Mouse (Mus musculus): ENCODE measurements at regions not wholly inside any gene's neighbourhood (a gene's known extent, or its start where the extent isn't known, plus 50 kb on each side); places are given as distances from the start of the nearest gene placed in this dataset.
A peak's percentile ranks its signal among the peaks of the same experiment; 100 is the strongest.

DNA sequence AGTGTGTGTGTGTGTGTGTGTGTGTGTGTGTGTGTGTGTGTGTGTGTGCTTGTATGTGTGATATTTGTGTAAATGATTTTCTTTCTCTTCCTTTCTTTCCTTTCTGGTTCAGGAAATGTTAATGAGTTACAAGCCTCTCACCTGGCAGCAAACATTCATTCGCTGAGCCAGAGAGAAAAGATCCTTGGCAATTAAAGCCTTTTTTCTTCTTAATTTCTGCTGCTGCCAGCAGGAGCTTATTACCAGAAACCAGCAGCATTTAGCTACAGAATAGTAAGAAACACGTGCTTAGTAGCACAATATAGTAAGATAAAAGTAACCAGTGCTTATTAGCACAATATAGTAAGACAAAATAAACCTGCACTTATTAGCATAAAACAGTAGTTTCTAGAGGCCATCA lies 1050.0 kb upstream of the Pabpc4l start:
- no peak for ATAC-seq (replicated peaks; ENCODE audit: low FRiP score)
- no peaks in the 10 kb centered on the region for H3K4me1 ChIP-seq
- H3K27me3 ChIP-seq: no peaks in the 10 kb centered on the region
- H3K36me3 ChIP-seq: no peaks in the 10 kb centered on the region
- no peaks in the 10 kb centered on the region for H3K9me3 ChIP-seq (replicated peaks)
- H3K27ac ChIP-seq: no peak overlapping the region
- no peak overlapping the region for H3K4me3 ChIP-seq (replicated peaks)
- 51% methylated on average over 2 of the region's 2 CpGs for WGBS
- no peak overlapping the region for H3K9ac ChIP-seq
- H3K4me2 ChIP-seq: no peak overlapping the region

- WGBS: 92% methylated on average over 1 of the region's 1 CpGs
- Histone ChIP-seq H3K36me3 (no peaks in the 10 kb centered on the region), H3K9ac (no peak overlapping the region), H3K27ac (no peak overlapping the region), H3K4me1 (no peaks in the 10 kb centered on the region), H3K4me3 (replicated peaks) (no peak overlapping the region), H3K9me3 (replicated peaks) (no peaks in the 10 kb centered on the region), H3K27me3 (no peaks in the 10 kb centered on the region), H3K4me2 (no peak overlapping the region)
- ATAC-seq (replicated peaks; ENCODE audit: low FRiP score): no peak
Measured at GRCm38 (mm10) chr3:47471286-47471685, 1023.3 kb upstream of the Pabpc4l start.

- Histone ChIP-seq H3K4me2 (no peak overlapping the region), H3K27ac (no peak overlapping the region), H3K9me3 (replicated peaks) (no peaks in the 10 kb centered on the region), H3K9ac (no peak overlapping the region), H3K4me1 (no peaks in the 10 kb centered on the region), H3K4me3 (replicated peaks) (no peak overlapping the region), H3K27me3 (no peaks in the 10 kb centered on the region), H3K36me3 (no peaks in the 10 kb centered on the region)
- 40% methylated on average over 2 of the region's 2 CpGs for WGBS
- no peak for ATAC-seq (replicated peaks; ENCODE audit: low FRiP score)
Measured at GRCm38 (mm10) chr3:47469860-47470259, 1021.8 kb upstream of the Pabpc4l start.

DNA sequence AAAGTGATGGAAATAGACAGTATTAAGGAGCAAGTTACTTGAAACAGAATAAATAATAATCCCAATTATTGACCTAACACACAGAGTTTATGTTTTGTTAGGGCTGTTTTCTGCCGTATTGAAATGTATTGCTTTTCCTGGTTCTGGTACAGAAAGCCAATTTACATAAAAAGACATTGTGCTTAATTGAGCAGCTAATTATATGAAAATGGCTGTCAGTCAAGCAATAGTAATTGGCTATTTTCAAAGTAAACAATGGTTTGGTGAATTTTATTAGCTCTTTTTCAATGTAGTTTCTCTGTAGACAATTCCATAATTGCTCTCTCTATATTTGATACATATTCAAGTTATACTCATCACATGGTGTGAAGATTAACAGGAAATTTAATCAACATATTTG lies 1015.5 kb upstream of the Pabpc4l start:
- no peaks in the 10 kb centered on the region for H3K4me1 ChIP-seq
- no peaks in the 10 kb centered on the region for H3K36me3 ChIP-seq
- no peak overlapping the region for H3K9ac ChIP-seq
- no peak overlapping the region for H3K4me2 ChIP-seq
- no peaks in the 10 kb centered on the region for H3K27me3 ChIP-seq
- no peak overlapping the region for H3K27ac ChIP-seq
- no peak for ATAC-seq (replicated peaks; ENCODE audit: low FRiP score)
- no peaks in the 10 kb centered on the region for H3K9me3 ChIP-seq (replicated peaks)
- no peak overlapping the region for H3K4me3 ChIP-seq (replicated peaks)
- WGBS: 77% methylated on average over 1 of the region's 1 CpGs

DNA sequence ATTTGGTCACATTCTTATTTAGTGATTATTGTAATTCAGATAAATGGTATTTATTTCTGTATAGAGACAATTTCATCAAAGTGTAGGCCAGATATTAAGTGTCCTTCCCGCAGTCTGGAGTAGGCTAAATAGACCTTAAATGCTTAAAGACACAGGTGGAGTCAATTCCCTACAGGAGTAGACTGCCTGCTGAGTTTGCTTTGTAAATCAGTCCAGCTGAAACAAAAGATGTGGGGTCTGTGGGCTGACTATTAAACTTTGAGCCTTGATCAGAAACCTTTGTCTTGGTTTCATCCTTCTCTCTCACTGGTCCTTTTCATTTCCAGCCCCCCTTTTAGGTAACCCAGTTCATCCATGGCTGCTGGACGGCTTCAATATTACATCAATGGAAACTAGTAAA lies 1002.0 kb upstream of the Pabpc4l start:
- ATAC-seq (replicated peaks; ENCODE audit: low FRiP score): no peak
- 77% methylated on average over 2 of the region's 2 CpGs for WGBS
- no peak overlapping the region for H3K27ac ChIP-seq

GRCm38 (mm10) chr3:47440403-47440802 lies 992.4 kb upstream of the Pabpc4l start:
- no peak overlapping the region for H3K4me2 ChIP-seq
- no peaks in the 10 kb centered on the region for H3K4me1 ChIP-seq
- no peaks in the 10 kb centered on the region for H3K36me3 ChIP-seq
- WGBS: 53% methylated on average over 1 of the region's 1 CpGs
- no peak overlapping the region for H3K9ac ChIP-seq
- H3K27me3 ChIP-seq: peaks cover 4% of the 10 kb centered on the region; the same call in 1 of the 2 replicates
- ATAC-seq (replicated peaks; ENCODE audit: low FRiP score): peak; percentile 81
- H3K9me3 ChIP-seq (replicated peaks): no peaks in the 10 kb centered on the region
- H3K4me3 ChIP-seq (replicated peaks): no peak overlapping the region
- no peak overlapping the region for H3K27ac ChIP-seq

More for the DNA sequence above, 1002.0 kb upstream of the Pabpc4l start:
- Histone ChIP-seq H3K4me1 (no peaks in the 10 kb centered on the region), H3K9ac (no peak overlapping the region), H3K36me3 (no peaks in the 10 kb centered on the region), H3K4me3 (replicated peaks) (no peak overlapping the region), H3K27me3 (no peaks in the 10 kb centered on the region), H3K4me2 (no peak overlapping the region), H3K9me3 (replicated peaks) (no peaks in the 10 kb centered on the region)

DNA sequence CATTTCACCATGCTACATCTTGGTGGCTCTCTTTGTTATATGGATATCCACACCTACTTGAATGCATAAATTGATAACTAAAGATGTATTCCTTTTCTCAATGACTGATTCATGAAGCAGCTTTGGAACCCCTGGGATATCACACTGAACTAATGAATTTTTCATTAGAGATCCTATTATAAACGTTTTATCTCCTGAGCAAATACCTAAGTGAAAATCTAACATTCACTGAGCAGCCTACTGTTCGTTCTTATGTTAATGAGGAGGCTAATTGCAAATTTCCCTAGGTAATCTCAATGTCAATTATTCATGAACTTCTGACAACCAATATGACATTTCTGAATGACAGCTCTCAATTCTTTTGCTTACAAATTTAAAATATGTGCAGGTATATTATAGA lies 987.5 kb upstream of the Pabpc4l start:
- H3K27ac ChIP-seq: no peak overlapping the region
- no peak overlapping the region for H3K9ac ChIP-seq
- H3K4me3 ChIP-seq (replicated peaks): no peak overlapping the region
- 53% methylated on average over 2 of the region's 2 CpGs for WGBS
- no peaks in the 10 kb centered on the region for H3K27me3 ChIP-seq
- H3K9me3 ChIP-seq (replicated peaks): no peaks in the 10 kb centered on the region
- no peak overlapping the region for H3K4me2 ChIP-seq
- no peaks in the 10 kb centered on the region for H3K4me1 ChIP-seq
- no peak for ATAC-seq (replicated peaks; ENCODE audit: low FRiP score)
- H3K36me3 ChIP-seq: no peaks in the 10 kb centered on the region

GRCm38 (mm10) chr3:47424532-47424931 lies 976.5 kb upstream of the Pabpc4l start:
- H3K4me3 ChIP-seq (replicated peaks): no peak overlapping the region
- no peak for ATAC-seq (replicated peaks; ENCODE audit: low FRiP score)
- H3K36me3 ChIP-seq: no peaks in the 10 kb centered on the region
- 85% methylated on average over 1 of the region's 1 CpGs for WGBS
- H3K4me1 ChIP-seq: no peaks in the 10 kb centered on the region
- H3K27ac ChIP-seq: no peak overlapping the region
- no peaks in the 10 kb centered on the region for H3K27me3 ChIP-seq
- H3K9ac ChIP-seq: no peak overlapping the region
- no peak overlapping the region for H3K4me2 ChIP-seq
- H3K9me3 ChIP-seq (replicated peaks): no peaks in the 10 kb centered on the region

Data from kidney, embryonic 15.5 days (tissue).